Mouse (Mus musculus): ENCODE data around the gene Calr4.

GRCm38 (mm10) chr4:109193886-109194285 is 40.4 kb upstream of the Calr4 start:
- no peak for TF ChIP-seq CTCF (IDR thresholded peaks at IDR 0.05; ENCODE audit: low read depth, low read length)
- no peak for TF ChIP-seq POLR2A (IDR thresholded peaks at IDR 0.05; ENCODE audit: extremely low read depth, insufficient read depth, low read length)
